Mouse (Mus musculus): Measurements from ENCODE around the gene Gja6. TPM values are rescaled to one million over a fixed set of nuclear protein-coding genes. Genes with fewer than 3 reads are reported as not detected.

Gja6 gene
- 0.10 and 0.12 TPM in 2 replicates for polyA plus RNA-seq (2015; fragmentation: Nextera tagmentation; extraction: Ambion mirVana)

DNA sequence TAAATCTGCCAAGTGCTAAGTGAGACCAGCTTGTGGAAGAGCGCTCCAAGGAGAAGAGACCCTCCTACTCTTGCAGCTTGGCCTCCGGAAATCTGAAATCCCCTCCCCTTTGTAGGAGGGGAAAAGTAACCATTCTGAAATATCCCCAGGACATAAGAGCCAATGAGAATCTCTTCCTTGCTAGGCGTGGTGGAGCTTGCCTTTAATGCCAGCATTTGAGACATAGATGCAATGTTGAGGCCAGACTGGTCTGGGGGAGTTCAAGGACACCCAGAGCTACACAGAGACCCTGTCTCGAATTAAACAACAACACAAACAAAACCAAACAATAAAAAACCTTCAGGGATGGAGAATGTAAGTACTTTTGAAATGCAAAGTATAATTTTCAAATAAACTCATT lies at the start of gene Gja6:
Gja6 (minus strand) TSS at position 101 of the 400 bp plus-strand sequence.
- no peak within 1 kb of the TSS for H3K27ac ChIP-seq (ENCODE audit: low read length)
- no peak for ATAC-seq (ENCODE audit: low FRiP score, low TSS enrichment)
- 63% methylated on average over 4 of the region's 4 CpGs for WGBS
- no peak within 1 kb of the TSS for H3K4me2 ChIP-seq (replicated peaks; ENCODE audit: low read depth, low read length)
- no peaks in the 10 kb centered on the region for H3K9me3 ChIP-seq (ENCODE audit: low read length)
- H3K4me3 ChIP-seq (ENCODE audit: low read length) = no peak within 1 kb of the TSS
- H3K4me1 ChIP-seq (ENCODE audit: insufficient read depth, low read length) = no peaks in the 10 kb centered on the region
- peaks cover 5% of the 10 kb centered on the region; the same call in 1 of the 2 replicates for H3K27me3 ChIP-seq (ENCODE audit: insufficient read depth, low read length)
- H3K9ac ChIP-seq (replicated peaks; ENCODE audit: low read length) = no peak within 1 kb of the TSS
- no peaks in the 10 kb centered on the region for H3K36me3 ChIP-seq (ENCODE audit: insufficient read depth, low read length)

GRCm38 (mm10) chrX:160949583-160949982 lies 42.7 kb upstream of the Gja6 start:
- 81% methylated on average over 2 of the region's 2 CpGs for WGBS
- Histone ChIP-seq H3K27me3 (ENCODE audit: insufficient read depth, low read length) (peaks cover 12% of the 10 kb centered on the region; the same call in 1 of the 2 replicates), H3K9me3 (ENCODE audit: low read length) (no peaks in the 10 kb centered on the region), H3K9ac (replicated peaks; ENCODE audit: low read length) (no peak overlapping the region), H3K4me3 (ENCODE audit: low read length) (no peak overlapping the region), H3K36me3 (ENCODE audit: insufficient read depth, low read length) (no peaks in the 10 kb centered on the region), H3K27ac (ENCODE audit: low read length) (no peak overlapping the region), H3K4me1 (ENCODE audit: insufficient read depth, low read length) (no peaks in the 10 kb centered on the region), H3K4me2 (replicated peaks; ENCODE audit: low read depth, low read length) (no peak overlapping the region)
- ATAC-seq (ENCODE audit: low FRiP score, low TSS enrichment) = no peak

DNA sequence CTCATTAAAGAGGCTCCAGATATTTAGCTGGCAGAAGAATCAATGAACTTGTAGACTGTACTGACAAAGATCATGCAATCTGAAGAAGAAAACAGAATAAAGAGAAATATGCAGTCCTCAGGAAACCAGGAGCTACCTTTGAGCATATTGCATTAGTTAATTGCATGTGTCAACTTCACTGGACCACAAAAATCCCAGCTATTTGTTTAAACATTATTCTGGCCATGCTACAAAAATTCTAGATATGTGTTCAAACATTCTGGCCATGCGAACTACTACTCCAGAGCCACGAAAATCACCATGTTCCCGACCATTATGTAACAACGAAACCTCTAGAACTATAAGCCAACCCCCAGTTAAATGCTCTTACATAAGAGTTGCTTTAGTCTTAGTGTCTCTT lies 37.9 kb upstream of the Gja6 start:
- H3K4me3 ChIP-seq (ENCODE audit: low read length) = no peak overlapping the region
- ATAC-seq (ENCODE audit: low FRiP score, low TSS enrichment) = no peak
- H3K27me3 ChIP-seq (ENCODE audit: insufficient read depth, low read length) = peaks cover 11% of the 10 kb centered on the region; the same call in 1 of the 2 replicates
- H3K9ac ChIP-seq (replicated peaks; ENCODE audit: low read length) = no peak overlapping the region
- no peak overlapping the region for H3K27ac ChIP-seq (ENCODE audit: low read length)
- H3K36me3 ChIP-seq (ENCODE audit: insufficient read depth, low read length) = no peaks in the 10 kb centered on the region
- H3K4me1 ChIP-seq (ENCODE audit: insufficient read depth, low read length) = no peaks in the 10 kb centered on the region
- 84% methylated on average over 4 of the region's 4 CpGs for WGBS
- no peak overlapping the region for H3K4me2 ChIP-seq (replicated peaks; ENCODE audit: low read depth, low read length)
- H3K9me3 ChIP-seq (ENCODE audit: low read length) = no peaks in the 10 kb centered on the region

DNA sequence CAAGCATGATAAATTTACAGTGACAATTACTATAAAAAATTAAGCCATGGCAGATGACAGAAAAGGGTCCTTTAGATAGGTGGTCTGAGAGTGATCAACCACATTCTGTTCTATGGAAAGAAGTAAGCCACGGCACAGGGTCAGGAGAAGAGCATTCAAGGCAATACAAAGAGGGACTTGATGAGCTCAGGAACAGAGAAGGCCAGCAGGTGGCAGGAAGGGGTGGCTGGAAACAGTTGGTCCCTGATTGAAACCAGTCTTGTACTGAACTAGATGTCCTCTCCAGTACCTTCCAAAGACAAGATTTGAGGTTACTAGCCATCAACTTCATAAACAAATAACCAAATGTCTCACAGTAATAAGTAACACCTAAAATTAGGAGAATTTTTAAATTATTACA lies 28.7 kb upstream of the Gja6 start:
- Histone ChIP-seq H3K9me3 (ENCODE audit: low read length) (peaks cover 2% of the 10 kb centered on the region), H3K4me2 (replicated peaks; ENCODE audit: low read depth, low read length) (no peak overlapping the region), H3K27ac (ENCODE audit: low read length) (no peak overlapping the region), H3K9ac (replicated peaks; ENCODE audit: low read length) (no peak overlapping the region), H3K4me1 (ENCODE audit: insufficient read depth, low read length) (no peaks in the 10 kb centered on the region), H3K36me3 (ENCODE audit: insufficient read depth, low read length) (no peaks in the 10 kb centered on the region), H3K27me3 (ENCODE audit: insufficient read depth, low read length) (peaks cover 4% of the 10 kb centered on the region; the same call in 1 of the 2 replicates), H3K4me3 (ENCODE audit: low read length) (no peak overlapping the region)
- ATAC-seq (ENCODE audit: low FRiP score, low TSS enrichment) = no peak
- WGBS = 57% methylated on average over 1 of the region's 1 CpGs

DNA sequence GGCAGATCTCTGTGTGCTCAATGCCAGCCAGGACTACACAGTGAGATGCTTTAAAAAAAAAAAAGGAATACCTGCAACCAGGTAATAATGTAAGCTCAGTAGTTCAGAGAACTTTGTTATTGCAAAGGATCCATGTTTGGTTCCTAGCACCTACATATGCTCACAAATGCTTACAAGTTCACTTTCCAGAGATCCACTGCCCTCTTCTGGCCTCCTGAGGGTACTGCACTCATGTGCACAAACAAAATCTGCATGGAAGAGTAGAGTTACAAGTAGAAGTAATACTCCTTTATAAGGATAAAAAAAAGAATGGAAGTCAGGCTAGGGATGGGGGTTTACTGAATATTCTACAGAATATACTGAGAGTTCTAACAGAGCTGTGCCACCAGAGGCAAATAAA lies 23.8 kb upstream of the Gja6 start:
- H3K4me3 ChIP-seq (ENCODE audit: low read length) = no peak overlapping the region
- ATAC-seq (ENCODE audit: low FRiP score, low TSS enrichment) = no peak
- no peak overlapping the region for H3K27ac ChIP-seq (ENCODE audit: low read length)
- H3K4me2 ChIP-seq (replicated peaks; ENCODE audit: low read depth, low read length) = no peak overlapping the region
- no peaks in the 10 kb centered on the region for H3K4me1 ChIP-seq (ENCODE audit: insufficient read depth, low read length)
- peaks cover 4% of the 10 kb centered on the region for H3K9me3 ChIP-seq (ENCODE audit: low read length)
- H3K36me3 ChIP-seq (ENCODE audit: insufficient read depth, low read length) = no peaks in the 10 kb centered on the region
- H3K9ac ChIP-seq (replicated peaks; ENCODE audit: low read length) = no peak overlapping the region
- peaks cover 4% of the 10 kb centered on the region; the same call in 1 of the 2 replicates for H3K27me3 ChIP-seq (ENCODE audit: insufficient read depth, low read length)

GRCm38 (mm10) chrX:160928870-160929269 lies 22.0 kb upstream of the Gja6 start:
- Histone ChIP-seq H3K27ac (ENCODE audit: low read length) (no peak overlapping the region), H3K9me3 (ENCODE audit: low read length) (peaks cover 4% of the 10 kb centered on the region), H3K36me3 (ENCODE audit: insufficient read depth, low read length) (no peaks in the 10 kb centered on the region), H3K4me1 (ENCODE audit: insufficient read depth, low read length) (no peaks in the 10 kb centered on the region), H3K9ac (replicated peaks; ENCODE audit: low read length) (no peak overlapping the region), H3K4me3 (ENCODE audit: low read length) (no peak overlapping the region), H3K27me3 (ENCODE audit: insufficient read depth, low read length) (peaks cover 4% of the 10 kb centered on the region; the same call in 1 of the 2 replicates), H3K4me2 (replicated peaks; ENCODE audit: low read depth, low read length) (no peak overlapping the region)
- no peak for ATAC-seq (ENCODE audit: low FRiP score, low TSS enrichment)
- WGBS = 93% methylated on average over 1 of the region's 1 CpGs

DNA sequence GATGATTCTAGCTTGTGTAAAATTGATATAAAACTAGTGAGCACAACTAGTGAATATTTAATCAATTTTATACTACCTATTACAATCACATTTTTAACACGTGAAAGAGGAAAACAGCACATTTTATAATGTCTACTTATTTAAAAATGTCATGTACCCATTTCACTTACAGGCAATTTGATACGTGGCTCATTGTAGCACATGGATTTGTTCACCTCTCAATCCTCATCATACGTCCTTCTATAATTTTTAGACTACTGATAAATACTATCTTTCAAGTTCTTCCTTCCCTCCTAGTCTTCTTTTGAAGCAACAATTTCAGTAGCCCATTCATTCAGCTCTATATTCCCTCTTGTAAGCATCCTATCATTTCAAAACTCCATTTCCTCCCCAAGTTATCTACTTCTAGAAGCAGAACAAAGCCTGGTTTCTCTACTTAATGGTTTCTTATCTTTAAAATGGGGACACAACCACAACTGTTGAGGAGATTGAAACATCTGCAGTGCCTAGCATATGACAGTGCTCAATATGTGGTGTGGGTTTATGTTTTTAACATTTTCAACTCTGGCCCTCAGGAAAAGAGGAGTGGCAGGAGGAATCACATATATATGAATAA lies 12.3 kb upstream of the Gja6 start:
- no peaks in the 10 kb centered on the region for H3K9me3 ChIP-seq (ENCODE audit: low read length)
- no peaks in the 10 kb centered on the region for H3K4me1 ChIP-seq (ENCODE audit: insufficient read depth, low read length)
- no peak overlapping the region for H3K27ac ChIP-seq (ENCODE audit: low read length)
- H3K9ac ChIP-seq (replicated peaks; ENCODE audit: low read length) = no peak overlapping the region
- no peak for ATAC-seq (ENCODE audit: low FRiP score, low TSS enrichment)
- H3K4me2 ChIP-seq (replicated peaks; ENCODE audit: low read depth, low read length) = no peak overlapping the region
- H3K4me3 ChIP-seq (ENCODE audit: low read length) = no peak overlapping the region
- peaks cover 2% of the 10 kb centered on the region; the same call in 1 of the 2 replicates for H3K27me3 ChIP-seq (ENCODE audit: insufficient read depth, low read length)
- 81% methylated on average over 3 of the region's 3 CpGs for WGBS
- no peaks in the 10 kb centered on the region for H3K36me3 ChIP-seq (ENCODE audit: insufficient read depth, low read length)

GRCm38 (mm10) chrX:160906477-160906876 lies 375 bp downstream of the Gja6 start:
- Histone ChIP-seq H3K4me3 (ENCODE audit: low read length) (no peak overlapping the region), H3K4me2 (replicated peaks; ENCODE audit: low read depth, low read length) (no peak overlapping the region), H3K9ac (replicated peaks; ENCODE audit: low read length) (no peak overlapping the region), H3K27ac (ENCODE audit: low read length) (no peak overlapping the region), H3K36me3 (ENCODE audit: insufficient read depth, low read length) (no peaks in the 10 kb centered on the region), H3K27me3 (ENCODE audit: insufficient read depth, low read length) (peaks cover 8% of the 10 kb centered on the region; the same call in 1 of the 2 replicates), H3K4me1 (ENCODE audit: insufficient read depth, low read length) (no peaks in the 10 kb centered on the region), H3K9me3 (ENCODE audit: low read length) (no peaks in the 10 kb centered on the region)
- WGBS = 84% methylated on average over 4 of the region's 4 CpGs
- no peak for ATAC-seq (ENCODE audit: low FRiP score, low TSS enrichment)

- Histone ChIP-seq H3K4me3 (ENCODE audit: low read length) (no peak overlapping the region), H3K9ac (replicated peaks; ENCODE audit: low read length) (no peak overlapping the region), H3K27me3 (ENCODE audit: insufficient read depth, low read length) (peaks cover 8% of the 10 kb centered on the region; the same call in 1 of the 2 replicates), H3K4me2 (replicated peaks; ENCODE audit: low read depth, low read length) (no peak overlapping the region), H3K36me3 (ENCODE audit: insufficient read depth, low read length) (no peaks in the 10 kb centered on the region), H3K27ac (ENCODE audit: low read length) (no peak overlapping the region), H3K9me3 (ENCODE audit: low read length) (no peaks in the 10 kb centered on the region), H3K4me1 (ENCODE audit: insufficient read depth, low read length) (no peaks in the 10 kb centered on the region)
- no peak for ATAC-seq (ENCODE audit: low FRiP score, low TSS enrichment)
- WGBS = 76% methylated on average over 4 of the region's 4 CpGs
These were observed 939 bp downstream of the Gja6 start for GRCm38 (mm10) chrX:160905913-160906312.

DNA sequence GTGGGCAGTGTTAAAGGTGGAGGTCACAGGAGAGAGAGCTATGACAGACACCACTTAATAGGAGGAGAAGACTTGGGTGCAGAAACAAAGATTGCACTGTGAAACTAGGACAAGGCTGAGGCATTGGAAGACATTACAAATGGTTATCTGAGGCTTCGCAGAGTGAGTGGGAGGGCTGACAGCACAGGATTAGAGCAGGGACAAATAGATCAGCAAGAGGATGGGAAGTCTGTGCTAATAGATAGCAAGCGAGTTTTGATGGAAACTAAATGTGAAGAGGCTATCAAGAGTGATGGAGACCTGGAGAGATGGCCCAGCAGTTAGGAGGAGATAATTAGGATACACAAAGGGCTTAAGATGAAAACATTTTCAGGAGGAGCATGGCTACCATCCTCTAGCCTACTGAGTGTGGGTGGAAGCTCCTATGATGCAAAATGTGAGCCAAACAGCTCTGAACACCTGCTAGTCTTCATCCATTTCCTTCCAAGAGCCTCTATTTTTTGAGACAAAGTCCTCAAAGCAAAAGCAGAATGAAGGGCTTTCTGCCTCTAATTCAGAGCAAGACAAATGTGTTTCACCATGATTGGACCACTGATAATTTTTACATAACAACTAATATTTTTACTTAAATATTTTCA lies 1.7 kb downstream of the Gja6 start:
- H3K27me3 ChIP-seq (ENCODE audit: insufficient read depth, low read length) = peaks cover 8% of the 10 kb centered on the region; the same call in 1 of the 2 replicates
- H3K9me3 ChIP-seq (ENCODE audit: low read length) = no peaks in the 10 kb centered on the region
- no peak overlapping the region for H3K4me2 ChIP-seq (replicated peaks; ENCODE audit: low read depth, low read length)
- H3K4me1 ChIP-seq (ENCODE audit: insufficient read depth, low read length) = no peaks in the 10 kb centered on the region
- no peak overlapping the region for H3K27ac ChIP-seq (ENCODE audit: low read length)
- no peak overlapping the region for H3K9ac ChIP-seq (replicated peaks; ENCODE audit: low read length)
- no peak overlapping the region for H3K4me3 ChIP-seq (ENCODE audit: low read length)
- H3K36me3 ChIP-seq (ENCODE audit: insufficient read depth, low read length) = no peaks in the 10 kb centered on the region
- no peak for ATAC-seq (ENCODE audit: low FRiP score, low TSS enrichment)
- WGBS = 63% methylated on average over 2 of the region's 2 CpGs

Measured in kidney, embryonic 16.5 days (tissue).